Mouse (Mus musculus) megakaryocyte, embryonic 14.5 days (primary cell): ENCODE results near the gene Agmat. TPM values are rescaled to one million over a fixed set of nuclear protein-coding genes. Genes with fewer than 3 reads are reported as not detected.

Source experiments
- H3K27me3 ChIP-seq: replicated peaks from 2 replicates; pipeline ENCODE3; 2012; ENCODE audit warnings: inconsistent platforms
- H3K36me3 ChIP-seq: replicated peaks from 2 replicates; pipeline ENCODE3; 2012; ENCODE audit warnings: low read length, inconsistent platforms, mixed read lengths
- H3K4me1 ChIP-seq: 2 replicates; pipeline ENCODE4 v1.6.1; 2012; ENCODE audit warnings: inconsistent platforms
- H3K4me3 ChIP-seq: replicated peaks from 2 replicates; pipeline ENCODE3; 2012; ENCODE audit warnings: moderate library complexity, mild to moderate bottlenecking, inconsistent platforms
- H3K9me3 ChIP-seq: 2 replicates; pipeline ENCODE4 v1.6.1; 2012; ENCODE audit warnings: inconsistent platforms
- FLI1 ChIP-seq: IDR thresholded peaks from 2 replicates; pipeline ENCODE4 v1.6.1; 2012; ENCODE audit warnings: low read length, inconsistent platforms, mixed read lengths
- GATA1 ChIP-seq: IDR thresholded peaks from 3 replicates; pipeline ENCODE4 v1.6.1; 2012; ENCODE audit warnings: mixed read lengths, low read length, inconsistent platforms, borderline replicate concordance
- polyA plus RNA-seq: library from polyadenylated mRNA; stranded (reverse); fragments of >175 nt; gene quantifications from 2 replicates; pipeline ENCODE4 v1.2.3, GENCODE M21; 2012; ENCODE audit warnings: low replicate concordance; ENCODE audit not compliant: insufficient read depth

Gene Agmat
- polyA plus RNA-seq, 1 experiment = not detected

DNA sequence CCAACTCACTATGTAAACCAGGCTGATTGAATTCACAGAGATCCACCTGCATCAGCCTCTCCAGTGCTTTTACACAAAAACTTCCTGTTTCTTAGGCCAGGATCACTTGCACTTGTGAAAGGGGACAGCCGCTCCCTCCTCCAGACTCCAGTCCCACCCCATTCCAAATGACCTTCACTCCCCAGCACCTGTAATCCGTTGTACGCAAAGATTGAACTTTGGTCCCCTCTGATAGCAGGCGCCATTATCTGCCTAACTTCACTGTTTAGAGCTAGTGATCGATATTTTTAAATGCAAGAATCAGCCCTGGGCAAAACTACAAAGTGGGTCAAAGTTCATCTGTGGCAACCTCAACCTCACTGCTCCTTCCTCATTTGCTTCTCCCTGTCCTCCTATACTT lies 14.7 kb upstream of the Agmat start:
- Histone ChIP-seq H3K9me3 (no peaks in the 10 kb centered on the region), H3K36me3 (no peaks in the 10 kb centered on the region), H3K27me3 (peaks cover 16% of the 10 kb centered on the region), H3K4me3 (no peak overlapping the region), H3K4me1 (peaks cover 27% of the 10 kb centered on the region)
- TF ChIP-seq GATA1 (no peak), FLI1 (no peak)

DNA sequence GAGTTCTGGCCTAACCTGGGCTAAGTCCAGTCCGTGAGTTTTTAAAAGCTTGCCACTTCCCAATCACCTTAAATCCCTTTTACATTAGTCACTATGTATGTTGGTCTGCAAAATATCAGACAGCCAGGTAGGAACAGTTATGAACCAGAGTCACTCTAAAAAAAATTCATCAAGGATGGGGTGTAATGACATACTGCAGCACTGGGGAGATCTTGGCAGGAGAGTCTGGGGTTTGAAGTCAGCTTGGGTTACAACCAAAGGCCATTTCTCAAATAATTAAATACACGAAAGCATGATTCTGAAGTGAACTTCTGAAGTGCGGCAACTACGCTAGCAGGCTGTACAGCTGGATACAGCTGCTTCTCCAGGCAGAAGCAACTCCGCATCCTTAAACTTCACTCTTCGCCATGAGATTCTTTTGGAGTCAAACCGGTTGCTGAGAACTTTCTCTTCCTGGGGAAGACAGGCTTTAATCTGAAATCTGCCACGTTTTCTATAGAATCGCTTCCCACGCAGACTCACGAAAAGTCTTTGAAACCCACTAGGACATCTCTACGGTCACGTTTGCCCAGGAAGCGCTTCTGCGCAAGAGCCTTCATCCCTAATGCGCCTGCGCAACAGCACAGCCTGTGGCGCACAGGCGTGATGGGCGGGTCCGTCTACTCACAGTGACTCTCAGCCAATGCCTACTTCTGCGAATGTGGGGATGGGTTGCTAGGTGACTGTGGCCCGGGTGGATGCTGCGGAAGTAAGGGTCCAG lies 11.8 kb upstream of the Agmat start:
- H3K4me1 ChIP-seq = peaks cover 27% of the 10 kb centered on the region
- no peaks in the 10 kb centered on the region for H3K36me3 ChIP-seq
- H3K27me3 ChIP-seq = peaks cover 9% of the 10 kb centered on the region
- peaks cover under 1% of the 10 kb centered on the region; the same call in 1 of the 2 replicates for H3K9me3 ChIP-seq
- TF ChIP-seq FLI1 (no peak), GATA1 (no peak)
- H3K4me3 ChIP-seq = peak overlapping the region; percentile 89

DNA sequence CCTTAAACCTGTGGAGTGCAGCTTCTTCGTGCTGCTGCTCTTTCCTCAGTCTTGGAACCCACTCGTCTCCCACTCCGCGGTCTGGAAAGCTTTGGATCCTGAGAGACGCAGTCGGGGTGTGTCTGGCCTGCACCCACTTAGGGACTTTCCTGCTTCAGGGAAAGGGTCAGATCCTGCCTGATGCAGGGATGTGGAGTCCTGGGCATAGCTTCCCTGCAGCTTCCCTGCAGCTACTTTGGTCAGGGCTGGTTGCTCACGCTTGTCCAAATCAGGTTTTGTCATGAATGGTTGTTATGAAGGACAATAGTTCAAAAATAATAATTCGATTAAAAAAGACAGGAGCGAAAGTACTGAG lies 11.3 kb upstream of the Agmat start:
- no peak for TF ChIP-seq FLI1
- no peak for TF ChIP-seq GATA1
- Histone ChIP-seq H3K36me3 (no peaks in the 10 kb centered on the region), H3K9me3 (peaks cover 6% of the 10 kb centered on the region), H3K27me3 (peaks cover 5% of the 10 kb centered on the region), H3K4me1 (peaks cover 27% of the 10 kb centered on the region), H3K4me3 (peak overlapping the region; percentile 89)

DNA sequence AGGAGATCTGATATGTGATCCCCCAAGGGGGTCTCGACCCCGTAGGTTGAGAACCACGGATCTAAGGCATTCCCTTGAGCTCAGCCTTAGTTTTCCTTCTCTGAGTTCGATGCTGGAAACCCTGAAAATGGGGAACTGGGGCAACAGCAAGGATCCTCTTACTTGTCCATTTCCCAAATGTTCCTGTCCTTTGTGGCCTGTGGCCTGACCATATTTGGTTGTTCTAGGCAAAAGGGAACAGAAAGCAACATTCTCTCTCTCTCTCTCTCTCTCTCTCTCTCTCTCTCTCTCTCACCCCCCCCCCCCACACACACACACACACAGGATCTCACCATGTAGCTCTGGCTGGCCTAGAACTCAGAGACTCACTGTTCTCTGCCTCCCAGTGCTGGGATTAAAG lies 9.6 kb upstream of the Agmat start:
- Histone ChIP-seq H3K9me3 (peaks cover 6% of the 10 kb centered on the region), H3K36me3 (no peaks in the 10 kb centered on the region), H3K4me3 (no peak overlapping the region), H3K27me3 (peaks cover 2% of the 10 kb centered on the region), H3K4me1 (peaks cover 20% of the 10 kb centered on the region)
- TF ChIP-seq FLI1 = no peak
- no peak for TF ChIP-seq GATA1

DNA sequence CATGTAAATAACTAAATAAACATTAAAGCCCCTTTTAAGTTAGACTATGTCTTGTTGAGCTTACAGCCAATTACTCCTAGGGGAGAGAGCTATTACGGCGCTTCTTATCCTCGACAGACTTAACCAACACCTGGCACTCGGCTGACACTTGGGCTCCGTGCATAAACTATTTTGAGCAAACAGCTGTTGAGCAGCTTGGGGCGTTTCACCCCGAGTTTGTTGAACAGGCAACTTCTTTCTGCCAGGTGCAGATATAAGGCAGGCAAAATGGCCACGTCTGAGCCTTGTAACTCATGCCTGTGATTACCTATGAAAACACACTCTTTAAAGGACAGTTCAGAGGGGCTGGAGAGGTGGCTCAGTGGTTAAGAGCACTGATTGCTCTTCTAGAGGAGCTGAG lies 8.5 kb upstream of the Agmat start:
- Histone ChIP-seq H3K27me3 (peaks cover 2% of the 10 kb centered on the region), H3K4me1 (peaks cover 17% of the 10 kb centered on the region), H3K9me3 (peaks cover 6% of the 10 kb centered on the region), H3K36me3 (no peaks in the 10 kb centered on the region), H3K4me3 (no peak overlapping the region)
- TF ChIP-seq FLI1 (no peak), GATA1 (no peak)

DNA sequence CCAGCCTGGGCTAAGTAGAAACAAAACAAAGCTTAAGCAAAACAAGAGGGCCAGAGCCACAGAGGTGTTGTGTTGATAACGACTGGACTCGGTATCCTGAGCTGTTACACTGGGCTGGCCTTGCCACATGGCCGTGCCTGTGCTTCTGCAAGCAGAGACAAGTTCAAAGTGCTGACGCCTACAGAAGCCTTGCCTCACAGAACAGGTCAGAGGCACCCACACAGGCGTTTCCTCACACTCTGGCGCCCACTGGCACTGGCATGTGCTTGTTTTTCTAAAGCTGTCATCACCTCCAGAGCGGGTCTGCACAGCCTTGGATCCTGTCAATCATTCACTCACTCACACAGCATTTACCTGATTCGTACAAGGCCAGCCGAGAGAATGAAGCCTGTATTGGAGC lies 4.6 kb upstream of the Agmat start:
- no peak overlapping the region for H3K4me3 ChIP-seq
- peaks cover 10% of the 10 kb centered on the region for H3K27me3 ChIP-seq
- TF ChIP-seq FLI1 (no peak), GATA1 (no peak)
- peaks cover 6% of the 10 kb centered on the region for H3K9me3 ChIP-seq
- peaks cover 9% of the 10 kb centered on the region; the same call in 1 of the 2 replicates for H3K4me1 ChIP-seq
- H3K36me3 ChIP-seq = no peaks in the 10 kb centered on the region

DNA sequence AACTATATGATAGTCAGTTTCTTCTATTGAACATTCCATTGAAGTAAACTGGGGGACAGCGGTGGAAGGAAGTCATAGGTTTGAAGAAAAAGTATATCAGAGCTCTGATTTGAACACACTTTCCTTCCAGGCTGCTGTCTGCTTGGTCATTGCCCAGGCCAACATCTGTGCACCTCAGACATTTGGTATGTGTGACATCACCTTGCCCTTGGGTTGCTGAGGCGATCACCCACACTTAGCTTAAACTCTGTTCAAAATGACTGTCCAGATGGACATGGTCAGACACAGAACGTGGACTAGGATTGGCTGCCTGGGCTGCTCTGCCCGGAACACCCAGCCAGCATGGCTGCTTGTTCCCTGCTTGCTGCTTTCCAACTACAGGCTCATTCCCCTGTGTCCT lies 4.1 kb upstream of the Agmat start:
- Histone ChIP-seq H3K9me3 (peaks cover 6% of the 10 kb centered on the region), H3K4me3 (no peak overlapping the region)

DNA sequence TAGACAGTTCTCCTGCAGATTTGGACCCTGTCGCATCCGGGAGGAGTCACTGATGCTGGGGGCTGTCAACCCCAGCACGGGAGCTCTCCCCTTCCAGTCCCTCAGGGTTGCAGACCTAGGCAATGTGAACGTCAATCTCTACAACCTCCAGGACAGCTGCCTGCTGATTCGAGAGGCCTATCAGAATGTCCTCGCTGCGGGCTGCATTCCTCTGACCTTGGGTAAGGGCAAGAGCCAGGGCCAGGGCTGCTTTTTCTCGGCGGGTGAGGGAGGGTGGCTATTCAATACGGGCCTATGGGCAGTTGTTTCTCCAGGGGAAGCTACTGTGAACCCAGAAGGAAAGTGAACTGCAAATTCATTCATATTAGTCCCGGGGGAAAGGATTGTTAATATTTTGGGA lies 3.1 kb downstream of the Agmat start:
- no peaks in the 10 kb centered on the region for H3K36me3 ChIP-seq
- no peak for TF ChIP-seq FLI1
- no peak for TF ChIP-seq GATA1
- no peak overlapping the region for H3K4me3 ChIP-seq
- no peaks in the 10 kb centered on the region; the same call in 1 of the 2 replicates for H3K9me3 ChIP-seq
- H3K4me1 ChIP-seq = peaks cover 13% of the 10 kb centered on the region
- H3K27me3 ChIP-seq = peaks cover 26% of the 10 kb centered on the region

More for the DNA sequence above, 4.1 kb upstream of the Agmat start:
- H3K36me3 ChIP-seq = no peaks in the 10 kb centered on the region
- TF ChIP-seq FLI1 = no peak
- no peak for TF ChIP-seq GATA1
- H3K4me1 ChIP-seq = peaks cover 9% of the 10 kb centered on the region; the same call in 1 of the 2 replicates
- peaks cover 15% of the 10 kb centered on the region for H3K27me3 ChIP-seq

DNA sequence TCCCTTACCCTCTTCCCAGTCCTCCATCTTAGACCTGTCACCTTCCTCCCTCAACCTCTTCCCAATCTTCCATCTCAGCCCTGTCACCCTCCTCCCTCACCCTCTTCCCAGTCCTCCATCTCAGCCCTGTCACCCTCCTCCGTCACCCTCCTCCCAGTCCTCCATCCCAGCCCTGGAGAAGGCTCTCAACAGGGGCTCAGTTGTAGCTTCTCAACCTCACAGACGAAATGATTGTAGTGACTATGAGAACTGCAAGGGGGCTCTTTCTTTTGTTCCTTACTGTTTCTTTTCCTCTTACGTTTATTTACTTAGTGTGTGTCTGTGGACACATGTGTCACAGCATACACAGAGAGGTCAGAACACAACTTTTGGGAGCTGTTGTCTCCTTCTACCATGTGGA lies 4.4 kb downstream of the Agmat start:
- Histone ChIP-seq H3K27me3 (peaks cover 33% of the 10 kb centered on the region), H3K4me1 (peaks cover 13% of the 10 kb centered on the region), H3K9me3 (no peaks in the 10 kb centered on the region; the same call in 1 of the 2 replicates), H3K36me3 (no peaks in the 10 kb centered on the region), H3K4me3 (no peak overlapping the region)
- TF ChIP-seq FLI1 (no peak), GATA1 (no peak)

DNA sequence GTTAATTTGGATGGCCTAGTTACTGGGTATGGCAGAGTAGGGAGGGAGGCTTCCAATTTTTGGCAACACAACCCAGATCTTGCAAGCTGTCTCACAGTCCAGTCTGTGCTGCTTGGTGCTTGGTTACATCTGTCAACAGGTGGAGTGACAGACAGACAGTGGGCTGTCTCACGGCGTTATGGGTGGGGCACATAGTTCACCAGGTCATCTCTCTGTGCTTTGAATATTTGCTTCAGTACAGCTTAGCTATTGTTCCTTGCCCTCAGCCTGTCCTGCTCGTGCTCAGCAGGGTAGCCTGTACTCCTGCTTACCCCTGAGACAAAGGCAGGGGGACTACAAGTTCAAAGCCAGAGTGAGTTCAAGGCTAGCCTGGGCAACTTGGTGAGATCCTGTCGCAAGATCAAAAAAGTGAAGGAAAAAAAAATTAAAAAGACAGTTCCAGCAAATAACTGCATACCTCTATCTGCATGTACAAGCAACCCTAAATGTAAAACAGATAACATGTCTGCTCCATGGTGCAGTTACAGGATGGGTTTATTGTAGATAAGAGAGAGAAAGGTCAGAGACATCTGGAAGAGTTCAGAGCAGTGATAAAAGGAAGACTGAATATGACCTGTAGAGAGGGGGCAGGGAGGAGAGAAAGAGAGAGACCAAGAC lies 5.1 kb downstream of the Agmat start:
- no peaks in the 10 kb centered on the region; the same call in 1 of the 2 replicates for H3K9me3 ChIP-seq
- no peaks in the 10 kb centered on the region for H3K36me3 ChIP-seq
- TF ChIP-seq FLI1 = no peak
- TF ChIP-seq GATA1 = no peak
- no peak overlapping the region for H3K4me3 ChIP-seq
- peaks cover 12% of the 10 kb centered on the region for H3K4me1 ChIP-seq
- H3K27me3 ChIP-seq = peaks cover 32% of the 10 kb centered on the region
